Mouse (Mus musculus): ENCODE data around the gene Clps. TPM values are rescaled to one million over a fixed set of nuclear protein-coding genes. Genes with fewer than 3 reads are reported as not detected.

Clps gene
- polyA plus RNA-seq, 1 experiment from 2014 or later = not detected

- Histone ChIP-seq H3K9me3 (no peaks in the 10 kb centered on the region), H3K9ac (peak overlapping the region; percentile 77; the same call in 1 of the 2 replicates), H3K4me3 (peak overlapping the region; percentile 66), H3K36me3 (no peaks in the 10 kb centered on the region), H3K4me2 (replicated peaks) (peak overlapping the region; percentile 96), H3K4me1 (peaks cover 11% of the 10 kb centered on the region), H3K27ac (no peak overlapping the region), H3K27me3 (replicated peaks) (peaks cover 35% of the 10 kb centered on the region)
- ATAC-seq (ENCODE audit: low FRiP score, low read depth) = 0 out of 2 replicates have a peak, but pooled peaks have one; percentile 18
- 8% methylated on average over 28 of the region's 28 CpGs for WGBS
Observed at GRCm38 (mm10) chr17:28523355-28524008, 37.1 kb downstream of the Clps start.

DNA sequence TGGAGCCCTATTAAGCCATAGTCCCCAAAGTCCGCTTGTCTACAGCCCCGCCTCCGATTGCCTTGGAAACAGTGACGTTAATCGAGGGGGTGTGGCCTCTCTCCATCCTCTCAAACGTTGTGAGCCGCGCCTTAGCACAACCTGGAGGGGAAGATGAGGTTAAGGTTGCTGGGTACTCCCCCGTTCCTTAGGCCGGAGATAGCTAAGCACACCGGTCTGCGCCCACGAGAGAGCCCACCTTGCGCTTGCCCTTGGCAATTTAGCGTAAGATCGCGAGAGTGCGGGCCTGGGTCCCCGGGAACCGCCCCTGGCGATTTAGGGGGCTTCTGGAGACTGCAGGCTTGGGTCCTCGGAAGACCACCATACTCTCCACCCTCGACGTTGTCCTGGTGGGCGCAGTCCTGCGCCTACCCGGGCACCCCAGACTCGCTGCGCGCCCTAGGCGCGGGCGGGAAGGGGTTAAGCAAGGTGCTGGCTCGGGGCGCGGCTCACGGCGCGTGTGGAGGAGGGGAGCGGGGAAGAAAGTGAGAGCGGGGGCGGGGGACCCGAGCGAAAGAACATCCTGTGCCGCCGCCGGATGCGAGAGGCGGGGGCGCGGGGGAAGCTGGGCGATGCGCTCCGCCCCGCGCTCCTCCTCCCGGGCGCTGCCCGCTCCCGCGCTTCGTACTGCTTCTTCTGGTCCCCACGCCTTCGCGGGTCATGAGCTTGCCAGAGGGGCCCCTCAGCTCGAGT is 37.8 kb downstream of the Clps start:
- Histone ChIP-seq H3K27ac (peak overlapping the region; percentile 50; the same call in 1 of the 2 replicates), H3K4me1 (peaks cover 17% of the 10 kb centered on the region), H3K4me2 (replicated peaks) (peak overlapping the region; percentile 96), H3K9me3 (no peaks in the 10 kb centered on the region), H3K9ac (peak overlapping the region; percentile 77), H3K4me3 (peak overlapping the region; percentile 66), H3K27me3 (replicated peaks) (peaks cover 37% of the 10 kb centered on the region), H3K36me3 (no peaks in the 10 kb centered on the region)
- ATAC-seq (ENCODE audit: low FRiP score, low read depth) = peak; percentile 74
- WGBS = under 1% methylated on average over 62 of the region's 66 CpGs

GRCm38 (mm10) chr17:28521920-28522319 is 38.6 kb downstream of the Clps start:
- Histone ChIP-seq H3K27ac (no peak overlapping the region), H3K4me2 (replicated peaks) (peak overlapping the region; percentile 96), H3K4me3 (no peak overlapping the region), H3K36me3 (no peaks in the 10 kb centered on the region), H3K9me3 (no peaks in the 10 kb centered on the region), H3K27me3 (replicated peaks) (peaks cover 37% of the 10 kb centered on the region), H3K9ac (no peak overlapping the region), H3K4me1 (peaks cover 25% of the 10 kb centered on the region)
- WGBS = 30% methylated on average over 6 of the region's 6 CpGs
- ATAC-seq (ENCODE audit: low FRiP score, low read depth) = no peak

- H3K4me2 ChIP-seq (replicated peaks) = no peak overlapping the region
- H3K9me3 ChIP-seq = no peaks in the 10 kb centered on the region
- no peak for ATAC-seq (ENCODE audit: low FRiP score, low read depth)
- no peak overlapping the region for H3K27ac ChIP-seq
- H3K27me3 ChIP-seq (replicated peaks) = peaks cover 39% of the 10 kb centered on the region
- no peak overlapping the region for H3K9ac ChIP-seq
- H3K4me3 ChIP-seq = no peak overlapping the region
- H3K4me1 ChIP-seq = peaks cover 25% of the 10 kb centered on the region
- 58% methylated on average over 5 of the region's 5 CpGs for WGBS
- no peaks in the 10 kb centered on the region for H3K36me3 ChIP-seq
Observed at GRCm38 (mm10) chr17:28521071-28521726, 39.4 kb downstream of the Clps start.

DNA sequence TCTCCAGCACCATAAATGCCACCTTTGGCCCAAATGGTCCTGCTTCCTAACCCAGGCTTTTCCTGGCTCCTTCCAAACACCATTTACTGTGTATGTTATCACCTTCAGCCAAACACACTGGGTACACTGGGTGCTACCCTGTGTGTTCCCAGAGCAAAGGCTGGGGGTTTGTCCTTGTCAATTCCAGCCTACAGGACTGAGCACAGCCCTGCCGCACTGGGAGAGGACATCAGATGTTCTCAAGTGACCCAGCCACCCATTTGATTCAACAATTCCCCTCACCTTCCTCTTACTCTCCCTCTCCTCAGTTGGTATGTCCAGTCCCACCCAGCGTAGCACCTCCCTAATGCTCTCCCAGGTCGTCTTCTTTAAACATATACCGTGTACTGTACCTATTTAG is 40.0 kb downstream of the Clps start:
- Histone ChIP-seq H3K27ac (no peak overlapping the region), H3K27me3 (replicated peaks) (peaks cover 44% of the 10 kb centered on the region), H3K9ac (no peak overlapping the region), H3K4me2 (replicated peaks) (no peak overlapping the region), H3K4me3 (no peak overlapping the region), H3K9me3 (no peaks in the 10 kb centered on the region), H3K4me1 (peaks cover 29% of the 10 kb centered on the region), H3K36me3 (no peaks in the 10 kb centered on the region)
- no peak for ATAC-seq (ENCODE audit: low FRiP score, low read depth)
- WGBS = 74% methylated on average over 4 of the region's 4 CpGs

DNA sequence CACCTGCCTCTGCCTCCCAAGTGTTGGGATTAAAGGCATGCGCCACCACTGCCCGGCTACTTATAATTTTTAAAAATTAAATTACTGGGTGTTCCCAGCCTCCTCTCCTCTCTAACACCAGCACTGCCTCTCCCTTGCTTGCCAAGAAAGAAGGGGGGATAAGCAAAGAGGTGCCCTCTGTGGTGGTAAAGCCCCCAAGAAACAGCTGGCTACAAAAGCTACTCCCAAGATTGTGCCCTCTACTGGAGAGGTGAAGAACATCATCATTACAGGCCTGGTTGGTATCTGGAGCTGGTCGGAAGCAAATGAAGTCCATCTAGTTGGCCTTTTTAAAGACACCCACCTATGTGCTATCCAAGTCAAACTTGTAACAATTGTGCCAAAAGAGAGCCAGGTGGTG is 40.7 kb downstream of the Clps start:
- Histone ChIP-seq H3K4me3 (no peak overlapping the region), H3K27me3 (replicated peaks) (peaks cover 44% of the 10 kb centered on the region), H3K4me1 (peaks cover 31% of the 10 kb centered on the region), H3K4me2 (replicated peaks) (no peak overlapping the region), H3K9ac (no peak overlapping the region), H3K27ac (no peak overlapping the region), H3K9me3 (no peaks in the 10 kb centered on the region), H3K36me3 (no peaks in the 10 kb centered on the region)
- ATAC-seq (ENCODE audit: low FRiP score, low read depth) = no peak
- WGBS = 93% methylated on average over 3 of the region's 3 CpGs

DNA sequence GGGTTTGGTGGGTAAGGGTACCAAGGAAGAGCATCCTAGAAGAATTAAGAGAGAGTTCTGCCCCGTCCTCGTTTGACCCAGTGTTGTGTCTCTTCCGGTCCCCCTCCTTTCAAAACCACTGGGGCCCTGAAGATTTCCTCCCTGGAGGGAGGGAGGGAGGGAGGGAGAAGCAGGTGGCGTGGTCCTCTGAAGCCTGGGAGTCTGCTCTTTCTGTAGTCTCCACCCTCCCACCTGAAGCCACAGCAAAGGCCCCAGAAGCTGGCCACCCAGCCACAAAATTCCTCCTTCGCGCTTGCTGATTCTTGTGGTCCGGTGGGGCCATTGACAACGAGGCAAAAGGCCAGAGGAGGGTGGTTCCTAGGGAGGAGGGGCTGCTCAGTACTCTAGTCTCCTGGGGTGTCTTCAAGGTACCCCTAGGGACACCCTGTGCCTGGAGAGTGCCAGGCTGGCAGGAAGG is 41.9 kb downstream of the Clps start:
- H3K27ac ChIP-seq = no peak overlapping the region
- H3K9me3 ChIP-seq = no peaks in the 10 kb centered on the region
- peaks cover 33% of the 10 kb centered on the region for H3K27me3 ChIP-seq (replicated peaks)
- H3K9ac ChIP-seq = peak overlapping the region; percentile 59; the same call in 1 of the 2 replicates
- WGBS = 26% methylated on average over 8 of the region's 8 CpGs
- no peaks in the 10 kb centered on the region for H3K36me3 ChIP-seq
- H3K4me1 ChIP-seq = peaks cover 31% of the 10 kb centered on the region
- no peak for ATAC-seq (ENCODE audit: low FRiP score, low read depth)
- peak overlapping the region; percentile 86 for H3K4me2 ChIP-seq (replicated peaks)
- peak overlapping the region; percentile 43; the same call in 1 of the 2 replicates for H3K4me3 ChIP-seq

DNA sequence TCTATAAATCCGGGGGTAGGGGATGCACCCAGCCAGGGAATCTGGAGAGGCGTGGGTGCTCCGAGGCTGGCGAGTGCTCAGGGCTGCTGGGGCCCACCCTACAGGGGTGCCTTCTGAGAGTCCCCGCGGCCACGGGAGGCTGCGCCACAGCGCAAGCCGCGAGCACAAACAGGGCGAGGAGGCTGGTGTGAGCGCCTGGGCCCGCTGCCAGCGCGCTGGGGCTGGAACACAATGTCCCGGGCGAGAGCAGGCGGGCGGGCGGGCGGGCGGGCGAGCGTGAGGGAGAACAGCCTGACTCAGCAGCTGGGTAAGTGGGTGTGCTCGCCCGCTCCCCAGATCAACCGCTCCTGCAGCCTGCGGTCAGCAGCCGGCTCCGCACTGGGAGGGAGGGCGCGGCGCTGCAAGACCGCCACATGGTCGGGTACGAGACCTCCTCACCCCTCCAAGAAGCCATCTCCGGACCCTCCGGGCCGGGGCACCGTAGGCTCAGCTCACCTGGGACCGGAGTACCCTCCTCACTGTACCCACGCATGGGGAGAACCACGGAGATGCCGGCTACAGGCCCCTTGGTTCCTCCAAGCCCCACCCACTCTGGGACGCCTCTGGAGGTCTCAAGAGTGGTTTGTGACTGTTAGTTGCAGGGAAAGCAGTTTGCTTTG is 42.5 kb downstream of the Clps start:
- peaks cover 31% of the 10 kb centered on the region for H3K4me1 ChIP-seq
- ATAC-seq (ENCODE audit: low FRiP score, low read depth) = peak; percentile 80
- H3K4me3 ChIP-seq = peak overlapping the region; percentile 43
- no peaks in the 10 kb centered on the region for H3K36me3 ChIP-seq
- WGBS = 1% methylated on average over 45 of the region's 46 CpGs
- H3K9ac ChIP-seq = peak overlapping the region; percentile 59
- peak overlapping the region; percentile 86 for H3K4me2 ChIP-seq (replicated peaks)
- no peaks in the 10 kb centered on the region for H3K9me3 ChIP-seq
- H3K27ac ChIP-seq = no peak overlapping the region
- peaks cover 31% of the 10 kb centered on the region for H3K27me3 ChIP-seq (replicated peaks)

DNA sequence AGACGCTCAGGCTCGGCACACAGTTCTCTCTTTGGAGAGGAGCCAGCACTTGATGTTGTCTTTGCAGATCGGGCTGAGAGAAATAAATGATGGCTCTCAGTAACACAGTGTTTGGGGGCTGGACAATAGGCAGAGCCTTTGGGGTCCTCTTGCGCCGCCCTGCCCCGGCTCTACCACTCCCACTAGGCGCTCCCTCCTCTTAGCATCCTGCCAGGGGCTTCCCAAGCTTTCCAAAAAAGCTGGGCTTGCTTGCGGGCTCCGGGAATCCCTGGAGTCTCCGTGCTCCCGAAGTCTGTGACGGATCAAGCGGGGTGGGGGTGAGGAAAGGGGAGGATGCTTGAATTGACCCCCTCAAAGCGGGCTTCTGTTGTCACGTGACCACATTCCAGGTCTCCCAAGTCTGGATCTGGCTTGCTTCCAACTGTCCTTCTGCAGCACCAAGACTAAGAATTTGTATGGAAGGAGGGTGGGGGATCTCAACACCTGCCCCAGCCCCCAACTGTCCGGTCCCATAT is 43.1 kb downstream of the Clps start, which contains the start of gene Fkbp5:
Fkbp5 (minus strand) TSS at position 87 of the 515 bp plus-strand sequence.
- H3K4me3 ChIP-seq = peak within 1 kb of the TSS; percentile 43
- WGBS = 3% methylated on average over 16 of the region's 16 CpGs
- peaks cover 35% of the 10 kb centered on the region for H3K4me1 ChIP-seq
- H3K9ac ChIP-seq = peak within 1 kb of the TSS; percentile 59
- no peak within 1 kb of the TSS for H3K27ac ChIP-seq
- ATAC-seq (ENCODE audit: low FRiP score, low read depth) = peak; percentile 38
- H3K9me3 ChIP-seq = no peaks in the 10 kb centered on the region
- H3K4me2 ChIP-seq (replicated peaks) = peak within 1 kb of the TSS; percentile 86
- H3K27me3 ChIP-seq (replicated peaks) = peaks cover 31% of the 10 kb centered on the region
- no peaks in the 10 kb centered on the region for H3K36me3 ChIP-seq

- Histone ChIP-seq H3K9me3 (no peaks in the 10 kb centered on the region), H3K4me1 (peaks cover 30% of the 10 kb centered on the region), H3K27me3 (replicated peaks) (peaks cover 29% of the 10 kb centered on the region), H3K4me3 (no peak overlapping the region), H3K4me2 (replicated peaks) (peak overlapping the region; percentile 86), H3K27ac (no peak overlapping the region), H3K9ac (0 out of 2 replicates have a peak overlapping the region, but pooled peaks have one; percentile 59), H3K36me3 (no peaks in the 10 kb centered on the region)
- ATAC-seq (ENCODE audit: low FRiP score, low read depth) = no peak
- WGBS = 72% methylated on average over 4 of the region's 4 CpGs
Observed at GRCm38 (mm10) chr17:28516881-28517280, 43.7 kb downstream of the Clps start.

- H3K27ac ChIP-seq = no peak overlapping the region
- H3K36me3 ChIP-seq = no peaks in the 10 kb centered on the region
- peaks cover 39% of the 10 kb centered on the region for H3K4me1 ChIP-seq
- no peak for ATAC-seq (ENCODE audit: low FRiP score, low read depth)
- peaks cover 20% of the 10 kb centered on the region for H3K27me3 ChIP-seq (replicated peaks)
- 69% methylated on average over 10 of the region's 10 CpGs for WGBS
- no peak overlapping the region for H3K4me3 ChIP-seq
- H3K9ac ChIP-seq = no peak overlapping the region
- no peaks in the 10 kb centered on the region for H3K9me3 ChIP-seq
- H3K4me2 ChIP-seq (replicated peaks) = no peak overlapping the region
Observed at GRCm38 (mm10) chr17:28515431-28516341, 44.9 kb downstream of the Clps start.
